ENCODE assay signal across 9 mouse cellular contexts in the genomic region with DNA sequence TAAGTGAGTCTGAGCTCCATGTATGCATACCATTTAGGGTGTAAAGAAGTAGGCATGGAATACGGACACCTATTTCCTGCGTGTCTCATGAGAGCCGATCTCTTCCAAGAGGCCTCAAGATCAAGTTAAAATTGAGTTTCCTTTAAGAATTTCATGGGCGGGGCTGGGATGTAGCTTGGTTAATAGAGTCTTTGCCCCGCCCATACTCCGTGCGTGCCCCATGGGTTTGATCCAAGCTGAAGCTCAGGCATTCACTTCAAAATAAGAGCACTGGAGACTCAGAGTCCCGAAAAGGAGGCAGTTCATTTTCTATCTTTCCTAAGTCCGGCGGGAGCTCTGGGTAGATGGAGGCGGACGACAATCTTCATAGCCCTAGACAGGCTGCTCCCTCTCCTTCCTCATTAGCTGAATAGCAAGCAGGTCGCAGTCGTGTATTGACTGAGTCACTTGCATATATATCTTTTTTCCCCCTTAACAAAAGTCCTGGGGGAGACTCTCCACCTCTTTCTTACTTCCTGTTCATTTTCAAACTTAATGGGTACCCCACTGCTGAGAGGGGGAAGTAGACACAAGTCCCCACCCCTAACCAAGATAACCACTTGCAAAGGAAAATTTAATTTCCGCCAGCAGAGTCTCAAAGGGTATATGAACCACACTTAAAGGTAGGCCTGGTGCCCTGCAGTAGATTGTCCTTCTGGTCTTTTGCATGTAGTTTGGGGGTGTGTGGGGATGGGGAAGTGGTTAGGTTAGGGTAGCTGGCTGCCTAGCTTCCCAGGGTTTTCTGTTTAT.
A peak's percentile ranks its signal among the peaks of the same experiment; 100 is the strongest.
DNase-seq lines count a peak whose midpoint lies in the region; ATAC-seq lines count a peak whose summit lies in the region.
"Had no signal": no experiment of that assay in that cellular context is flagged by ENCODE, and none has a peak within 500 bp of the region (broad histone marks: within the 10 kb centered on the region; RNA-seq: fewer than 3 reads in every experiment).

No protein-coding gene starts in this region.

- no peaks in the 10 kb centered on the region for H3K9me3 ChIP-seq in embryonic facial prominence, embryonic 15.5 days (replicated peaks)
- H3K9me3 ChIP-seq in heart, embryonic 16.5 days (replicated peaks; ENCODE audit: control insufficient read depth, low read length): peaks cover 2% of the 10 kb centered on the region; the same call in 1 of the 2 replicates
- H3K9me3 ChIP-seq in megakaryocyte, embryonic 14.5 days: peaks cover 43% of the 10 kb centered on the region

- no peak overlapping the region for H3K27ac ChIP-seq in embryonic facial prominence, embryonic 15.5 days (replicated peaks)
- H3K27ac ChIP-seq in heart, embryonic 16.5 days (ENCODE audit: low read length): no peak overlapping the region

- DNase-seq in ovary, postnatal 14 days (ENCODE audit: low spot score): peak; percentile 37
- no peak for DNase-seq in ovary, adult 18-20 months (ENCODE audit: low spot score)
- DNase-seq in kidney, postnatal 36 days: peak; percentile 61 to 73
- no peak for DNase-seq in right cerebral cortex, adult 2 months (ENCODE audit: low spot score in 2 of 2)
- DNase-seq in thymus, postnatal 10 days (ENCODE audit: low spot score in 2 of 2): no peak

- H3K27me3 ChIP-seq in embryonic facial prominence, embryonic 15.5 days: no peaks in the 10 kb centered on the region
- no peaks in the 10 kb centered on the region for H3K27me3 ChIP-seq in heart, embryonic 16.5 days (ENCODE audit: control insufficient read depth, insufficient read depth, low read length)
- H3K27me3 ChIP-seq in megakaryocyte, embryonic 14.5 days (replicated peaks): no peaks in the 10 kb centered on the region

- H3K4me2 ChIP-seq in embryonic facial prominence, embryonic 15.5 days (replicated peaks): peak overlapping the region; percentile 40
- peak overlapping the region; percentile 33 for H3K4me2 ChIP-seq in heart, embryonic 16.5 days (ENCODE audit: low read depth, low read length)

- no peak overlapping the region for H3K9ac ChIP-seq in embryonic facial prominence, embryonic 15.5 days
- H3K9ac ChIP-seq in heart, embryonic 16.5 days (ENCODE audit: low read length): no peak overlapping the region

- WGBS in embryonic facial prominence, embryonic 15.5 days: 20% methylated on average over 15 of the region's 15 CpGs
- WGBS in heart, embryonic 16.5 days: 29% methylated on average over 15 of the region's 15 CpGs

- ATAC-seq in embryonic facial prominence, embryonic 15.5 days (ENCODE audit: insufficient number of reproducible peaks, low FRiP score, low TSS enrichment, low read depth): 0 out of 2 replicates have a peak, but pooled peaks have one; percentile 47
- ATAC-seq in heart, embryonic 16.5 days (replicated peaks; ENCODE audit: extremely low read depth, insufficient read depth, low FRiP score): no peak

- H3K36me3 ChIP-seq in embryonic facial prominence, embryonic 15.5 days: no peaks in the 10 kb centered on the region
- H3K36me3 ChIP-seq in heart, embryonic 16.5 days (ENCODE audit: control insufficient read depth, insufficient read depth): no peaks in the 10 kb centered on the region
- H3K36me3 ChIP-seq in megakaryocyte, embryonic 14.5 days (replicated peaks; ENCODE audit: low read length): no peaks in the 10 kb centered on the region
- H3K36me3 ChIP-seq: G1E had no signal

- H3K4me3 ChIP-seq in embryonic facial prominence, embryonic 15.5 days (replicated peaks): peak overlapping the region; percentile 18; the same call in 1 of the 2 replicates
- H3K4me3 ChIP-seq in heart, embryonic 16.5 days (ENCODE audit: low read length): no peak overlapping the region
- peak overlapping the region; percentile 5 for H3K4me3 ChIP-seq in megakaryocyte, embryonic 14.5 days (replicated peaks)

- peaks cover 4% of the 10 kb centered on the region; the same call in 1 of the 2 replicates for H3K4me1 ChIP-seq in embryonic facial prominence, embryonic 15.5 days
- H3K4me1 ChIP-seq in heart, embryonic 16.5 days (ENCODE audit: control insufficient read depth, insufficient read depth, low read length): no peaks in the 10 kb centered on the region
- H3K4me1 ChIP-seq in megakaryocyte, embryonic 14.5 days: no peaks in the 10 kb centered on the region

Comparison
In these comparisons a context has a peak if more than half of its experiments do, and no peak if none do; other contexts are left out.
1. DNase-seq: peak in ovary, postnatal 14 days (single experiment) and kidney, postnatal 36 days (2 of 2); none in ovary, adult 18-20 months (single experiment), right cerebral cortex, adult 2 months (0 of 2) and thymus, postnatal 10 days (0 of 2).